Comparison of ENCODE assay signal across 12 mouse cellular contexts in the genomic region with DNA sequence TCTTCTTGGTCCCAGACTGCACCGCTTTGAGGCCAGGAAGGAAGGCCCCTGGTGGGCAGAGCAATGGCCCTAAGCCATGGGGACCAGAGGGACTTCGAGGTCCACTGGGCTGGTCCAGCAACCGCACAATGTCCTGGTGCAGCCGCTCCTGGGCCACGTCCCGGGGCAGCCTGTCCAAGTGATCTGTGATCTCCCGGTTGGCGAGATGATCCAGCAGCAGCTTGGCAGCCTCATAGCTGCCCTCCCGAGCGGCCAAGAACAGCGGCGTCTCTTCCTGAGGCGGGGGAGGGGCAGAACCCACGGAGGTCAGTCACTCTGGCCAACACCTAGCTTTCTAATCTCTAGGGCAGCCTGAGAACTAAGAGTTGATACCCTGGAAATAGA. TPM values are rescaled to one million over a fixed set of nuclear protein-coding genes. Genes with fewer than 3 reads are reported as not detected.
DNase-seq lines count a peak whose midpoint lies in the region; ATAC-seq lines count a peak whose summit lies in the region.
"Had no signal": no experiment of that assay in that cellular context is flagged by ENCODE, and none has a peak within 500 bp of the region (broad histone marks: within the 10 kb centered on the region; RNA-seq: fewer than 3 reads in every experiment).

No protein-coding gene starts in this region.

- H3K27me3 ChIP-seq in liver, embryonic 11.5 days (replicated peaks; ENCODE audit: control insufficient read depth, insufficient read depth, low read length): no peaks in the 10 kb centered on the region
- no peaks in the 10 kb centered on the region for H3K27me3 ChIP-seq in heart, embryonic 11.5 days (ENCODE audit: control insufficient read depth, insufficient read depth, low read length)
- no peaks in the 10 kb centered on the region for H3K27me3 ChIP-seq in forebrain, embryonic 12.5 days
- H3K27me3 ChIP-seq: heart, embryonic 13.5 days had no signal

- H3K4me1 ChIP-seq in liver, embryonic 11.5 days (replicated peaks; ENCODE audit: control insufficient read depth, insufficient read depth, low read length): peaks cover 25% of the 10 kb centered on the region
- H3K4me1 ChIP-seq in heart, embryonic 11.5 days (ENCODE audit: control insufficient read depth, insufficient read depth, low read length): peaks cover 20% of the 10 kb centered on the region
- peaks cover 9% of the 10 kb centered on the region for H3K4me1 ChIP-seq in forebrain, embryonic 12.5 days

- no peak overlapping the region for H3K4me3 ChIP-seq in liver, embryonic 11.5 days (ENCODE audit: low read depth, low read length)
- no peak overlapping the region for H3K4me3 ChIP-seq in heart, embryonic 11.5 days (ENCODE audit: low read depth, low read length)
- H3K4me3 ChIP-seq in forebrain, embryonic 12.5 days (replicated peaks): no peak overlapping the region
- H3K4me3 ChIP-seq: heart, embryonic 13.5 days; myocyte had no signal

- no peaks in the 10 kb centered on the region for H3K9me3 ChIP-seq in liver, embryonic 11.5 days (ENCODE audit: control insufficient read depth, low read length)
- no peaks in the 10 kb centered on the region for H3K9me3 ChIP-seq in heart, embryonic 11.5 days (replicated peaks; ENCODE audit: control insufficient read depth, low read length)
- H3K9me3 ChIP-seq in forebrain, embryonic 12.5 days: no peaks in the 10 kb centered on the region
- H3K9me3 ChIP-seq: heart, embryonic 13.5 days had no signal

- 65% methylated on average over 14 of the region's 14 CpGs for WGBS in liver, embryonic 11.5 days
- WGBS in heart, embryonic 11.5 days (ENCODE audit: insufficient replicate concordance): 60% methylated on average over 14 of the region's 14 CpGs
- WGBS in forebrain, embryonic 12.5 days: 87% methylated on average over 14 of the region's 14 CpGs

- no peak overlapping the region for H3K27ac ChIP-seq in liver, embryonic 11.5 days (ENCODE audit: low read depth, low read length)
- no peak overlapping the region for H3K27ac ChIP-seq in heart, embryonic 11.5 days (ENCODE audit: low read depth, low read length)
- no peak overlapping the region for H3K27ac ChIP-seq in forebrain, embryonic 12.5 days
- H3K27ac ChIP-seq: heart, embryonic 13.5 days had no signal

- H3K4me2 ChIP-seq in liver, embryonic 11.5 days: no peak overlapping the region
- no peak overlapping the region for H3K4me2 ChIP-seq in heart, embryonic 11.5 days
- no peak overlapping the region for H3K4me2 ChIP-seq in forebrain, embryonic 12.5 days
- H3K4me2 ChIP-seq: heart, embryonic 13.5 days had no signal

- peaks cover 6% of the 10 kb centered on the region; the same call in 1 of the 2 replicates for H3K36me3 ChIP-seq in liver, embryonic 11.5 days (ENCODE audit: control insufficient read depth, insufficient read depth, low read length)
- peaks cover 16% of the 10 kb centered on the region for H3K36me3 ChIP-seq in heart, embryonic 11.5 days (ENCODE audit: control insufficient read depth, insufficient read depth, low read length)
- peaks cover 53% of the 10 kb centered on the region for H3K36me3 ChIP-seq in forebrain, embryonic 12.5 days (replicated peaks)

- 0 out of 2 replicates have a peak overlapping the region, but pooled peaks have one; percentile 5 for H3K9ac ChIP-seq in liver, embryonic 11.5 days (ENCODE audit: low read depth, low read length)
- H3K9ac ChIP-seq in heart, embryonic 11.5 days (ENCODE audit: low read depth, low read length): peak overlapping the region; percentile 1; the same call in 1 of the 2 replicates
- H3K9ac ChIP-seq in forebrain, embryonic 12.5 days: no peak overlapping the region
- H3K9ac ChIP-seq: heart, embryonic 13.5 days had no signal

- no peak for ATAC-seq in liver, embryonic 11.5 days (replicated peaks; ENCODE audit: low FRiP score)
- ATAC-seq in heart, embryonic 11.5 days (replicated peaks; ENCODE audit: insufficient number of reproducible peaks, low FRiP score, low TSS enrichment): no peak
- ATAC-seq in forebrain, embryonic 12.5 days (ENCODE audit: low FRiP score): no peak
- ATAC-seq: intestine, embryonic 16.5 days had no signal

- no peak for DNase-seq in liver, embryonic 11.5 days (ENCODE audit: low spot score)
- no peak for DNase-seq in liver
- DNase-seq in gastrocnemius, adult 18-20 months (ENCODE audit: low spot score): peak; percentile 84
- DNase-seq in kidney, postnatal 4 days: peak; percentile 19 to 50
- no peak for DNase-seq in cerebellum, adult 9-11 months
- DNase-seq: right cerebral cortex, postnatal 14 days; thymus, adult 18-20 months had no signal

RNA-seq across cellular contexts. Expression of a gene that starts 44.1 kb away (rescaled TPM):
- 5.1 and 5.4 TPM in 2 replicates for polyA plus RNA-seq in liver, embryonic 11.5 days (2014; fragmentation: Nextera tagmentation; extraction: Ambion mirVana)
- 10 to 100 TPM in 1 of 2 experiments, 1 to 10 TPM in 1; 9.6 to 12.5 TPM for total RNA-seq in gastrocnemius, adult 18-20 months (2021)
- polyA plus RNA-seq in heart, embryonic 11.5 days (2014; fragmentation: Nextera tagmentation; extraction: Ambion mirVana): 6.8 and 6.9 TPM in 2 replicates
- polyA plus RNA-seq in forebrain, embryonic 12.5 days (2016; fragmentation: Nextera tagmentation; extraction: Ambion mirVana): 21.4 and 24.4 TPM in 2 replicates

Comparison
In these comparisons a context has a peak if more than half of its experiments do, and no peak if none do; other contexts are left out.
1. DNase-seq: peak in gastrocnemius, adult 18-20 months (single experiment) and kidney, postnatal 4 days (2 of 2); none in liver, embryonic 11.5 days (single experiment), liver (single experiment) and cerebellum, adult 9-11 months (single experiment).